In the genomic region with DNA sequence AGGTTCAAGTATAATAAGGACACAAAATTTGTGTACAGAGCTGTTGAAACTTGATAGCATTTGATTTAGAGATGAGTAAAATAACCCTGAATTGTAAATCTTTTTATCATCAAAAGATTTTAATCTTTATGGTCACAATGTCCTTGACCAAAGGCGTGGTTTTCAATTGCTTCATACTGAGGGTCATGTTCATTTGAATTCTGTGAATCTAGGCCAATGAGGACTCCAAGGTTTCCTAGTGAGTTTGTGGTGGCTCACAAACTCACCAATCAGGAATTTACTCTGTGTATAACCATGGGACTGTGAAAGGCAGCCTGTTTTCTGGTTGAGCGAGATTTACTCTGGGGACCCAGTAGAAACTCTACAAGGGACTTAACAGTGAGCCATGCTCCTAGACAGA, we compare ENCODE assay signal across 12 mouse cellular contexts.
"Had no signal": no experiment of that assay in that cellular context is flagged by ENCODE, and none has a peak within 500 bp of the region (broad histone marks: within the 10 kb centered on the region; RNA-seq: fewer than 3 reads in every experiment).

No protein-coding gene starts in this region.

- DNase-seq: kidney, postnatal 36 days; liver, embryonic 13.5 days; lung, adult 2 months; lung, postnatal 14 days; lung, postnatal 4 days; midbrain, embryonic 14.5 days; right cerebral cortex, adult 18-20 months; right cerebral cortex, postnatal 14 days; right cerebral cortex, postnatal 4 days; thymus, adult 2 months; thymus, postnatal 14 days; thymus, postnatal 4 days had no signal
